Mouse (Mus musculus) kidney, postnatal 14 days (tissue): Measurements from ENCODE around the gene Acy3.
"Not testable (repeated sequence)": the region's sequence is repeated elsewhere in the genome, so short reads cannot be mapped to it uniquely, and the experiment has no call there.

Source experiments
- DNase-seq: peaks from one replicate; pipeline ENCODE4 v3.0.0; 2022; ENCODE audit warnings: mixed read lengths

Acy3 gene

DNA sequence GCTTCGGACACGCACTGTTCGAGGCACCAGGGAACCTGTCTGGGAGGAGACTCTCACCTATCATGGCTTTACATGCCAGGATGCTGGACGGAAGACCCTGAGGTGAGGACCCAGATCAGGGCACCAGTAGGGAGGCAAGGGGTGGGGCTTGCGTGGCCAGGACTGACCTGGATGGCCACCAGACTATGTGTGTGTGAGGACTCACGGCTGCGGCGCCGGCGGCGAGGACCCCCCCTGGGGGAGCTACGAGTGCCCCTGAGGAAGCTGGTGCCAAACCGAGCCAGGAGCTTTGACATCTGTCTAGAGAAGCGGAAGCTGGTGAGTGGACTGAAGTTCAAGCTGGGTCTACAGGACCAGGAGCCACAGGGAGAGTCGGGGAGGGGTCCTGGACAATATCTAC lies 18.0 kb downstream of the Acy3 start:
- DNase-seq: no peak

DNA sequence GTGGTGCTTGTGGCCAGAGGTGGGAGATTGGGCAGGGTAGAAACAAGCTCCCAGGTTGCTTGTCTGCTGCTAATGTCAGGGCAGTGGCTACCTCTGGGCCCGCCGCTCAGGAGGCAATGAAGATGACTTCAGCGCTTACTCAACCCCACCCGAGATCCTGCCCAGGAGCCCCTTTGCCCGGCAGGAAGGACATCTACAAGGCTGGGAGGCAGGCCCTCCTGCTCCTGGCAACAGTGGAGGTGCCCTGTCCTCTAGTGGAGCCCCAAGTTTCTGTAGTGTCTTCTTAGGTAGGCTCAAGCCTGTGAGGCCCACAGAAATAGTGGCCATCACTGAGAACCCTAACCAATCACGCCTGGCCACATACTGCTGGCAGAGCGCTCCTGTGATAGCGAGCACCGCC lies 18.7 kb downstream of the Acy3 start:
- DNase-seq: no peak

DNA sequence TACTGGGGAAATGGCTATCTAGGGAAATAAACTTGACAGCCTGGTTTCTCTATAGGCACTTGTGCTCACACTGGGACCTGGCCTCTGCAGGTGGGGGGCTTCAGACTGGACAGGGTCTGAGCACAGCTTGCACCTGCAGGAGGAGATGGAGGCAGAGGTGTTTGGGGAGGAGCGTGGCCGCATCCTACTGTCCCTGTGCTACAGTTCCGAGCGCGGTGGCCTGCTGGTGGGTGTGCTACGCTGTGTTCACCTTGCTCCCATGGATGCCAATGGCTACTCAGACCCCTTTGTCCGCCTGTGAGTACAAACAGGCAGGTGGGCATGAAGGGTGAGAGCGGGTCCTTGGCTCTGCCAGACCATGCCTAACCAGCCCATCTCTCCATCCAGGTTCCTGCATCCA lies 19.6 kb downstream of the Acy3 start:
- no peak for DNase-seq

DNA sequence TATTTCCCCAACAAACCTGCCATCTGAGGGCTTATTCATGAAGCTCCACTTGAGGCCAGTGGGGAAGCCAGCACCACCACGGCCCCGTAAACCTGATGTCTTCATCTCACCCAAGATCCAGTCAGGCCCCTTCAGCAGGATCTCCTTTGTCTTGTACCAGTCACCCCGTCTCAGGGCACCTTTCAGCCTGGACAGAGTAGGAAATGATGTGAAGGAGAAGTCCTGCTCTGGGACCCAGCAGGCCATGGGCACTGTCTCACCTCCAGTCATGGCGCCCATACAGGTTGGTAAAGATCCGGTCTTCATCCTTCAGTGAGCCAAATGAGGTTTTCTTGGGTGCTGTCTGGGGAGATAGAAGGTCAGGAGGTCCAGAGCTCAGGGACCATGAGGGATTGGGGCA lies 24.7 kb downstream of the Acy3 start:
- DNase-seq: no peak

DNA sequence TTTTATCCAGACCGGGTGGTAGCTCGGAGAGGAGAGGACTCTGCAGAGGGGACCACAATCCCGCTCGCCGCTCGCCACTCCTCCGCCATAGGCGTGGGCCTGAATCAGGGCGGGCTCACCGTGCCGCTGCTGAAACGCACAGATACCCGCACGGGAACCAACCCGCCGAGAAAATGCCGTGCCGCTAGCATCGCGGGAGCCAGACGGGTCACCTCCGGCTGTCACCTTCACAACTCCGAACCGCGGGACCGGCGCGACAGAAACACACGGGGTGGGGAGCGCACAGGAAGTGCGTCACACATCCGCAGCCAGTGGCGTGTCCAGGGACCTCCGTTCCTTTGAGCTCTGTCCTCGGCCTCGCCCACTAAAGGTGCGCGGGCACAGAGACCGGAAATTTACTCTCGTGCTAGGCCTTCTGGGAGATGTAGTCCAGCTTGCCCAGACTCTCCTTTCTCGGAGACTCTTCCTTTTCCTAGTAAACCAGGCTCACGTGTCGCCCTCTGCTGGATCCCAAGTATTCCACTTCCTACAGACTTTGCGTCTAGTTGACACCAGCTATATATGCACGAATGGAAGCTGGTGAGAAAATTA lies 26.2 kb downstream of the Acy3 start, which contains the start of gene Ndufv1:
TSS of gene Ndufv1 (minus strand) at position 375 of the 591 bp plus-strand sequence.
- DNase-seq: peak; percentile 99

DNA sequence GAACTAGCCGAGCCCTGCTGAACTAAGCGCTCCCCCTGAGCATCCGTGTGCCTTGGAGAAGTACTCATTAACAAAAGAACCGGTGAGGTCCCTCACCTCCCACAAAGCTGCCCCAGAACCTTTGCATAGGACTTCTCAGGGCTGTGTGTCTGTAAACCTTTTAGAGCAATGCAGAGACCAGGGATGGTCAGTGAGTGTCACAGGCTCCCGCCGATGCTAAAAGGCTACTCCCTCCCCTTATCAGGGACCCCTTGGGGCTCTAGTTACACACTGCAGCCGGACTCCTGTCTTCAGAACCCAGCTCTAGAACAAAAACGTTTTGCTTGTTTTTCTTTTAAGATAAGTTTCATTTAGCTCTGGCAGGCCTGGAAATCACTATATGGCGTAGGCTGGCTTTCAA lies 26.7 kb downstream of the Acy3 start:
- no peak for DNase-seq

DNA sequence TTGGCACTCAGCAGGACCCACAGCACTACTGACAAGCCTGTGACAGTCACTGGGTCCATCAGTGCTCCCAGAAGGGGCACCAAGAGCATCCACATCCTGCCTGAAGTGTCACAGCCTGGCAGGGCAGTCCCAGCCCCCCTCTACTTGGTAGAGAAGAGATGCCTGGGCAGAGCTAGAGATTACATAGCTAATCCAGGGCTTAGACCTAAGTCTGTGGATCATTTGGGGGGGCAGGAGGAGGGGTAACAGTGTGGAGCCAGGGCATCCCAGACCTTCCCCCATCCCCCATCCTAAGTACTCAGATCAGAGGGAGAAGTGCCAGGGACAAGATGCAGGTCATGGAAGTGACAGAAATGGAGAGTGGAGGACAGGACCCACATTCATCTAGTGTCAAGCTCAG lies 28.4 kb downstream of the Acy3 start:
- no peak for DNase-seq

DNA sequence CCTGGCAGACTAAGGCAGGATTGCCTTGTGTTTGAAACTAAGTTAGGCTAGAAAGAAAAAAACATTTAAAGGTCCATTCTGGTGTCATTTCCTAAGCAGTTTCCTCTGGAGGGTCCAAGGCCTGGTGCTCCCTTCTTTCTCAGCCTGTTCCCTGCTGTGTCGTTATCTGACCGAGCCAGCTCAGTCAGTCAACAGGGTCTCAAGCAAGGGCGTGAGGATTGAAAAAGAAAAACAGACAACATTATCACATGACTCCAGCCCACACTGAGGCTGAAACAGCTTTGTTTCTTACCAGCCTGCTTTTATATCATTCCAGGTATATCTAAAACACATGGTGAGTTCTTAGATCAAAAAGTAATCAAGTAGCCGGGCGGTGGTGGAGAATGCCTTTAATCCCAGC lies 29.3 kb downstream of the Acy3 start:
- no peak for DNase-seq

DNA sequence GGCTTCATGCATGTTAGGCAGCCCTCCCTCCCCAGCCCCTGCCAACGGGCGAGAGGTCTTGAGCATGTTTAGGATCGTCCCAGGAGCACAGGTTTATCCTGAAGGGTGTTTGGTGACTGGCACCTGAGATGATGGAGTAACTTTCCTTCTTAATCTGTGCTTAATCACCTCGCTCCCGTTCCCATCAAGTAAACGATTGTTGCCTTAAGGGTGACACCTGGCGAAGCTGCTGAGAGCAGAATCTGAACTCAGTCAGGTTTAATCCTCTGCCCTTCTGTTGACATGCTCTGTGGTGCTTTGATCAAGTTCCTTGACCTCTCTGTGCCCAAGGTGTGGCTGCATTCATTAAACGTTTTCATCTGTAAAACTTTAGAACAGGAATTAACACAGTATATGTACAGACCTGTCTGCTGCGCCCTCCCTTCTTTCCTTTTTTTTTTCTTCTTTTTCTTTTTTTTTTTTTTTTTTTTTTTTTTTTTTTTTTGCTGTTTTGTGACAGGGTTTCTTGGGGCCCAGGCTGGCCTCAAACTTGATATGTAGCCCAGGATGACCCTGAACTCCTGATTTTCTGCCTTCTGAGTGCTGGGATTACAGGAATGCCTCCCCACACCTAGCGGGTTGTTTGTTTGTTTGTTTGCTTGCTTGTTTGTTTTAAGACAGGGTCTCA lies 31.7 kb downstream of the Acy3 start:
- DNase-seq: no peak

DNA sequence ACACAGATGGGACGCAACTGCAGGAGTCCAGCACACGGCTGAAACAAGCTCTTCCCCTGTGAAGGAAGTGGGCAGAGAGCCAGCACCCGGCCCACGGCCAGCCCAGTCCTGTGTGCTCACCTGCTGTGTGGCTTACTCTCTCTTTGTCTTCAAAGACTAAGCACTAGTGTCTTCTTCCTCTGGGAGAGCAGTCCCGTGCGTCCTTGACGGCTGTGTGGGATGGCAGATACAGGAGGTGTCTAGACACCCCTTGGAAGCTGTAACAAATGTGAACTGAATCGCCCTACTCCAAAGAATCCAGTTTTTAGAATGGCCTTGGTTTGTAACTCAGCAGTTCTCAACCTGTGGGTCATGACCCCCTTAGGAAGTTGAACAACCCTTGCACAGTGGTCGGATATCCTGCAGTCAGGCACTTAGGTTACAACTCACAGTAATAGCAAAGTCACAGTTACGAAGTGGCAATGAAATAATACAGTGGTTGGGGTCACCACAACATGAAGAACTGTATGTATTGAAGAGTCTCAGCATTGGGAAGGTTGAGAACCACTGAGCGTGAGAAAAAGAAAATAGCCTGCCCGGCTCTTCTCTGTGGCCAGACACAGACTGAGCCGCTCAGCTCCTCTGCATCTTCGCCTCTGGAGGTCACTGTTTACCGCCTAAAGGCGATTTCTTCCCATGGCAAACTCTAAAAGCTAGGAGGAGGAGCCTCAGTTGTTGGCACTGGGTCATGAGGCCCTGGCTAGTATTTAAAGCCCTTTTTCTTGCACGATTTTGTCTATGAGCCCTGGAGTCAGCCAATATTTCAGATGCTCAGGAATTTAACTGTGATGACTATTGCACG lies 32.6 kb downstream of the Acy3 start:
- DNase-seq: peak; percentile 90

DNA sequence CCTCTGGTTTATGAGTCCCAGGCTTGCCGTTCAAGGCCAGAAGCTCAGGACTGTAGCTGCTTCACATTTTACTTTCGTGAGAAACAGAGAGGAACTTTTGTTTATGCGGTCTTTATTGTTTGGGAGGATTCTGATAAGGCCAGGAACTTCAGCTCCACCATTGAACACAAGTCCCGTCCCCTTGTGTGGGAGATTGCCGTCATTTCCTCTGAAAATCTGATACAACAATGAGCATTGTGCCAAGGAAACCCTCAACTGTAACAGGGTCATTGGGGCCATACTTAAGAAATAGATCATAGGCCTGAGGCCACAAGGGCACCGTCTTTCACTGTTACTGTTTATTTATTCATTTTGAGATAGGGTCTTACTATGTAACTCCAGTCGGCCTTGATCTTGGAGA lies 36.8 kb downstream of the Acy3 start:
- DNase-seq: no peak

DNA sequence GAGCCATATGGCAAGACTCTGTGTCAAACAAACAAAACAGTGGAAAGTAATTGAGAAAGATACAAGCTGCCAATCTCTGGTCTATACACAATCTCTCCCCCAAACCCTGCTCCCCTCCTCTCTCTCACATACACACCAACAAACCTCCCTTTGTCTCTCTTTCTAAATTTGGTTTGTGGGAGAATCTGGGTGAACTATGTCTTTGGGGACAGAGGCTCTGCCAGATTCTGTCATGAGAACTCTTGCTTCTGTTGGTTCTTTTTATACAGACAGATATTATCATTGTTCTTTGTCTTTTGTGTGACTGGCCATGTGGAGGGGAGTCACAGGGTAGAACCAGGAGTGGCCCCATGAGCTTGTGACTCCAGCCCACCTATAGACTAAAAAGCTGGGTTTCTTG lies 41.2 kb downstream of the Acy3 start:
- no peak for DNase-seq

DNA sequence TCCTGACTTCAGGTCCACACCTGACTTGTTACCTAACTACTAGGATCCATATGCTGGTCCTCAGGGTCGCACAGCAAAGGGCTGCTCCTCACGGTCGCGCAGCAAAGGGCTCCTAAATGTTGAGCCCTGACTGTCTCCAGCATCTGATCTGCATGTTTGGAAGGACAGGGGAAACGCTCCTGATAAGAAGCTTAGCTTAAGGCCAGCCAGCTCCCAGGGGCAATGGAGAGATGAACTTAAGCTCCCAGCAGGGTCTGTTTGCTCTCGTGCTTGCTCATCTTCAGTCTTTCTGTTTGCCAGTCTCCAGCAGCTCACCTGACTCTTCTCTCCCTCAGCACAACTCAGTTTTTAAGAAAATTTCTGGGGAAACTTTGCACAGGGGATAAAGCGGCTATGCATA lies 46.3 kb downstream of the Acy3 start:
- no peak for DNase-seq

DNA sequence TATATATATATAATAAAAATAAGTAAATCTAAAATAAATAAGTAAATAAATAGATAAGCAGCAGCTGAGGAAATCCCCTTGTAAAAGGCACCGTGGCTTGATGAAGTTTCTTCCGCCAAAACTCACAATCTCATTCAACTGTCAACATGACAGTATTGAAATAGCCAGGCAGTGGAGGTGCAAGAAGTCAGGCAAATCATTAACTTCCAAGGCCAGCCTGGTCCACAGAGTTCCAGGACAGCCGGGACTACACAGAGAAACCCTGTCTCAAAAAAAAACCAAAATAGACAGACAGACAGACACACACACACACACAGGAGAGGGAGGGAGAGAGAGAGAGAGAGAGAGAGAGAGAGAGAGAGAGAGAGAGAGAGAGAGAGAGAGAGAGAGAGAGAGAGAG lies 46.9 kb downstream of the Acy3 start:
- peak; percentile 54 for DNase-seq

DNA sequence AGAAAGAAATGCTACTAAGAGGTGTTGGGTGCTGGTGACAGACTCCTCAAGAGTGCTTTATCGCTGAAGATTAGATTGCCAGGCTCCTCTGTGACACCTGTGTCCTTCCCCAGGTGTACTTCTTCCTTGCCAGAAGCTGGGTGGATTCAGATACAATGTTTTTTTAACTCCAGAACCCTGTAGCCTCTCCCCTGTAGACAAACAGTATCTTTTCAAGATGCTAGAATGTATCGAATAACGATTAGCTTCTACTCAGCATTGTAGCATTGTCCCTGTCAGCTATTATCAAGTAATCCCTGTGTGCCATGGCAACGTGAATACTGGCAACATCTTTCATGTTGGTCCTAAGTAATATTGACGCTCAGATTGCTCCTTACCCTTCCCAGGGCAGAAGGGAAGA lies 47.4 kb downstream of the Acy3 start:
- DNase-seq: no peak

DNA sequence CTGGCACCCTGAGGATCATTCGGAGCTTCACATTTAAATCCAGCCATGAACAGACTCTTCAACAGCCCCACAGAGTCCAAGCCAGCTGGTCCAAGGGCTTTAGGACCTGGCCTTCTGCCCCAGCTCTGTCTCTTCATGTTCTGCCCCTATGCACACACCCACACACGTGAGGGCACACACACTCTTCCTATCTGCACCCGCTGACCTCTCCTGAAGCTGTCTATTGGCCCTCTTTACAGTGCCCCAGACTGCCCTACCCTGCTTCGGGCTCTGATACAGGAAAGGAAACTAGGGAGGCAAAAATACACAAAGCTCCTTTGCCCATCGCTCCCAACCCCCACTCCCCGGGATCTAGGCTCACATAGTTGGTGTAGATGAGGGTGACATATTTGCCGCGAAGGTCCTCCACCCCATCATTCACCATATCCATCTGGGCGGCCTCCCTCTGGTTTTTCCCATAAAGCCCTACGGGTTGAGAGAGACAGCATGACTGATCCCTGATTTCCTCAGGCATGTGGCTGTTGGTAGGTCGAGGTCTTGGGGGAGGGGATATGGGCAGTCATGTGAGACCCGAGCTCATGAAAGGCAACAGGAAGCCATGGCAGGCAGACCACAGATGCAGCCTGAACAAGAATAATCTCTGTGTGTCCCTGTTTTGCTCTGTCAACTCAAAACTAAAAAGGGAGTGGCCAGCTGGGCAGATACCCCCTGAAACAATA lies 50.1 kb downstream of the Acy3 start:
- DNase-seq: no peak

DNA sequence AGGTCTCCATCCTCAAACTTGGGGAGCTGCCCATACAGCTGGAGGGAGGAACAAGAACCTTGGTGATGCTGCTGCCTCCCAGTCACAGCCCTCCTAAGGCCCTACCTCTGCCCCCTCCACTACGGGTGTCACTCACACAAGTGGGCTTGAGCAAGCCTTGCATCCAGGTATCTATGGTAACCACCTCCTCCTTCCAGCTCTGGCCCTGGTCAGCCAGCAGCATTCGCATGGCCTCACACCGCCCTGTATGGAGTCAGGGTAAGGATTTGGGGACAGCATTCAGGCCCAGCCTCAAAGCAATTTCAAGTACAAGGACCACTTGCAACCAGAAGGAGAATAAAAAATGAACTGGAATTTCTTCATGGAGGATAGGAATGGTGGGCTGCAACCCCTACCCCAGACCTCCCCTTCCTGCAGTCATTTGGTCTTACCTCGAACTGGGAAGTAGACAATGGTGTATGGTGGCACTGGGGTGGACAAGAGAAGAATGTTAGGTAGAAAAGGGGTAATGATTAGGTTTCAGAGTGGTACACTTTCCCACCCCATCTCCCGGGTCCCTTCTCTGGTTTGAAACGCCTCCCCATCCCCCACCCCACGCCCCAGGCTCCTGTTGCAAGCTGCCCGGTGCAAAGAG lies 50.9 kb downstream of the Acy3 start:
- not testable (repeated sequence) for DNase-seq

DNA sequence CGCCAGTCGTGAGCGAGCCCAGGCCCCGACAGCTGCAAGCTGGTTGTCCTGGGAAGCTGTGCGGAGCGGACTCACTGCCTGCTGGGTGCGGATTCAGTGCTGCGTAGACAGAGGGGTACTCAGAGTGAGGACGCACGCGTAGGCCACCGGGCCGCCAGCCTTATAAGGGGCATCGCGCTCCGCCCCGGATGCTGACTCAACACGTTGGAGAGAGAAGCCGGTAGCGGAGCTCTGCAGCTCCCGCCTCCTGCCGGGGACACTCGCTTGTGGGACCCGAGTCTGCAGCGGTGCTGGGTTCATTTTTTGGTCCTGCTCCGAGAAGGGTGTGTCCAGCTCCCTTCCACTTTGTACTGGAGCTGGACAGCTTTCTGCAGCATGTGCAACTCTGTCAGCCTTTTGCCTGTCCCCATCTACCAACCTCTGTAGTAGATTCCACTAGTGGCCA lies 51.4 kb downstream of the Acy3 start, which contains the start of gene Gstp1:
TSS of gene Gstp1 (minus strand) at position 198 of the 445 bp plus-strand sequence.
- DNase-seq: peak; percentile 90
